Mouse (Mus musculus) erythroblast, embryonic 14.5 days (primary cell): ENCODE measurements around the gene Sfxn5.

ENCODE experiments used
- GATA1 ChIP-seq: IDR thresholded peaks from 2 replicates; pipeline ENCODE4 v1.6.1; 2012; ENCODE audit warnings: low read length, inconsistent platforms, mixed read lengths
- TAL1 ChIP-seq: IDR thresholded peaks from 3 replicates; pipeline ENCODE4 v1.6.1; 2012; ENCODE audit warnings: low read length, inconsistent platforms, mixed read lengths

GRCm38 (mm10) chr6:85187340-85188211 is 145.6 kb downstream of the Sfxn5 start, which contains the start of gene Emx1:
- TF ChIP-seq GATA1 (no peak), TAL1 (no peak)
